Mouse (Mus musculus) left cerebral cortex, postnatal 10 days (tissue): ENCODE data around the gene Gyg. TPM values are rescaled to one million over a fixed set of nuclear protein-coding genes. Genes with fewer than 3 reads are reported as not detected.

Experiments
- DNase-seq, 2 experiments: peaks; one replicate each; pipeline ENCODE4 v3.0.0; 2021 to 2022; ENCODE audit warnings: low spot score in 2 of 2, mixed read lengths in 1 of 2; ENCODE audit errors: extremely low spot score in 1 of 2
- intact Hi-C: fragments of 180-260 bp; cut with DNase I; formaldehyde crosslinking; loops from one replicate; pipeline ENCODE4 v1.15.1; 2025
- total RNA-seq, 2 experiments: library from RNA; stranded (reverse); gene quantifications; 2 replicates each; pipeline ENCODE4 v1.2.3; 2021

Gyg gene
- 10 to 100 TPM; 49.8 to 49.9 TPM for total RNA-seq

DNA sequence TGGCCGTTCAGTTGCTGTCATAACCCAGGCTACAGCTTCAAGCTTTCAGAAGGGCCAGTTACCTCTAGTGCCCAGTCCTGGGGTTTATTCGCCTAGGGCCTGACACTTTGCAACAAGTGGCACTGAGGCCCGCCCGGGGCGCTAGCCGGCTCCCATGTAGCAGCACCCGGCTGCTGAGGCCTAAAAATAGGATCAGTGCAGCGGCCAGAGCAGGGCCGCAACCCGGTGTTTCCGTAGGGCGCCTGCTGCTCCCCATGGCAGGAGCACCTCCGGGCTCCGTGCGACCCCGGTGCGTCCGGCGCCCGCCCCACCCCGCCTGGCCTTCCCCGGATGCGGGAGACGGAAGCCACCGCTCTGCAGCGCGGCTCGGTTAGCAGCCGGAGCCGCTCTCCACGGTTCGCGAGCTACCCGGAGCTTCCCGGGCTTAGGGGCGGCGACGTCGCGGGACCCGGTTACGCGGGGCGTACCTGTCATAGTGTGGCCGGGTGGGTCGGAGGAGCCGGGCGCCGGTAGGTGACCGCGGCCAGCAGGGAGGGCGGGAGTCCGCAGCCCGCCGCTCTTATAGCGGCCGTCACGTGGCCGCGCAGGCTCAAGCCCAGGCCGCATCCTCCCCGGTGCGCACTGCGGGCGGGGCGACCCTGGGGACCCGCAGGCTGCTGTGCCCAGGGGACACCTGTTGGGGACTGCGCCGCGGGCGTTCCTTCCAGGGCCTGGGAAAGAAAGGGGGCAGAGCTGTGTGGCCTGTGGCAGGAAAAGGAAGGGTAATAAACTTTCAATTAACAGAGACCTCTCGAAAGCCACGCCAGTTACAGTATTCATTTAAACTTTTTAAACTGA, at the start of gene Gyg:
TSS of gene Gyg (minus strand) at position 787 of the 837 bp plus-strand sequence.
- intact Hi-C loops, result no loop called here
- DNase-seq, result peak in 1 of 2 experiments; percentile 67

DNA sequence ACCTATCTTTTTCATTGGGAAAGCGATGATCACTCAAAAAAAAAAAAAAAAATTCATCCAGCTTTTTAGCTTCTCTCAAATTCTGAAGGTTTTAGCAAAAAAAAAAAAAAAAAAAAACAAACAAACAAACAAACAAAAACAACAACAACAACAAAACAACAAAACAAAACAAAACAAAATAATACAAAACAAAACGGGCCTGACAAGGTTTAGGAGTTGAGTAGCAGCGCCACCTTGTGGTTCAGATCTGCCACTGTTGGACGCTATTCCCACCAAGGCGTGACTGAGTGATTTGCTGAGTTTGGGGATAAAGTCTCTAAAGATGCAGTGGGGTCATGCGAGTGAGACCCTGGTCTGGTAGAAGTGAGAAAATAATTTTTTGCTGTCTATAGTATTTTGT, 43.8 kb upstream of the Gyg start:
- peak; percentile 16 to 53 for DNase-seq
- intact Hi-C loops, result loop anchor here (2.0 kb wide), 1 partner anchor 296 kb away; no protein-coding TSS in a partner anchor

DNA sequence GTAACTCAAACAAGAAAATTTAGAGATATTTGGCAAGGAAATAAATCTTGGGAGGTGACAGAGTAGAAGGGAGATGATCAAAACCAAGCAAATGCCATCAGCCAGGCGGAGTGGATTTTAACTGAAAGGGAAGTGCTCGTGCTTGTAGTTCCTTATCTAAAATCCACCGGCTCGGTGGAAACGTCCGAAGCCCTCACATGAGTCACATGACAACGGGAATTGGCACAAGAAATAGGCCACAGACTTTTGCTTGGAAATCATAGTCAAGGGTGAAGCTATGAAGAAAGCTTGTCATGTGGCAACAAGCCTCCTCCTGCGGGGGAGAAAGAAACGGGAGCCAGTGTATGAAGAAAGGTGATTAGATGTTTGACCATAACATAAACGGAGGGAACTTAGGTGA, 42.8 kb upstream of the Gyg start:
- DNase-seq, result no peak
- intact Hi-C loops, result loop anchor here (2.0 kb wide), 1 partner anchor 295 kb away; no protein-coding TSS in a partner anchor

DNA sequence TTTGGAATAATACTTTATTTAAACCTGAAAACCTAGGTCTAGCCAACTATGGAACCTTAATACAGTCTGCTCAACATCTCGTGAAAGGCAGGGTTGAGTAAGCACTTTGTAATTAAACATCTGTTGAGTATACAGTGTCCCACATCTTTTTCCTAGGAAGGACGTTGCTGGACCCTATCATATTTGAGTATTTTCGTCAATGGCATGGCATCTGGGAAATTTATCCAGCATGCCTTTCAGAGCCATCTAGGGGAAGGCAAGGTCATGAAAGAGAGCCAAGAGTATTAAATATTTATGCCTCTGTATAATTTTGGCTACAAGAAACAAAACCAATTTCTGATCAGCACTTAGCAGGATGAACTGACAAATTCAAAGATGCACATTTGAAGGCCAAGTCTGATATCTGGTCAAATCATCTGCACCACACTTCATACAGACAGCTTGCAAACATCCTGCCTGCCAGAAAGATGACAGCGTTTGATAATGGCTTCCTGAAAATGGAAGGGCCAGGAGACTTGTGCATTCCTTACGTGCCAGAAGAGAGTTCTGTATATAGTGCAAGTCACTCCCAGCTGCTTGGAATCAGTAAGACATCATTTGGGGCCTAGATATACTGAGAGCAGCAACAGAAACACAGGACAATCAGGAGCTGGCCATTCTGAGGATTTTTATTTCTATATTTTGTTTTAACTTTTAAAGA, 34.0 kb upstream of the Gyg start:
- no peak for DNase-seq
- intact Hi-C loops, result no loop called here

DNA sequence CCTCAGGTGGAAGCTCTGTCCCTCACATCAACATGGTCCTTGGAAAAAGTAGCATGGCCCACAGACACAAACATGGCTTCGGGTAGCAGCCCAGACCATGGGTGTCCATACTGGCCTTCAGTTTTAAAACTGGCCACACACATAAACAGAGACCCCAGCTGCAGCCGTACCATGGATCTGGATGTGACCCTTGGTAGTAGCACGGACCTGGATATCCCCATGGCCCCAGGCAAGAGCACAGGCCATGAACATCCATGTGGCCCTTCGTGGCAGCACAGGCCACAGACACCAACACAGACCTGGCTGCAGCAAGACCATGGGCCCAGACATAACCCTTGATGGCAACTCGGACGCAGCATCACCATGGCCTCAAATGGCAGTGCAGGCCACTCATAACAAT, 17.3 kb upstream of the Gyg start:
- no peak for DNase-seq
- intact Hi-C loops, result no loop called here

DNA sequence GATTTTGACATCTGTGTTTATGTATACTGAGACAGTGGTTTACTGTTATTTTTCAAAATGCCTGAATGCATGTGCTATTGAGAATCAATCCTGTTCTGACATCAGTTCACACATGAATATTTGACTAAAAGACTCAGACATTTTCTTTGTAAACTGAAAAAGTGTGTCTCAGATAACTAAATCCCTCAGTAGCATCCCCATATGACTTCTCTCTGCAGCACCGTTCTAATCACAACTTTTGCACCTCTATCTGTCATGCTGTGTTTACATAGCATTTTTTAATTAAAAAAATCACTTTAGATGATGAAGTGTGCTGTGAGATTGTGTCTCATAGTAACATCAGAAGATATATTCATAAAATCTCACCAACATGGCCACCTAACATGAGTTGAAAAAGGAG, 12.4 kb upstream of the Gyg start:
- DNase-seq, result no peak
- intact Hi-C loops, result no loop called here

DNA sequence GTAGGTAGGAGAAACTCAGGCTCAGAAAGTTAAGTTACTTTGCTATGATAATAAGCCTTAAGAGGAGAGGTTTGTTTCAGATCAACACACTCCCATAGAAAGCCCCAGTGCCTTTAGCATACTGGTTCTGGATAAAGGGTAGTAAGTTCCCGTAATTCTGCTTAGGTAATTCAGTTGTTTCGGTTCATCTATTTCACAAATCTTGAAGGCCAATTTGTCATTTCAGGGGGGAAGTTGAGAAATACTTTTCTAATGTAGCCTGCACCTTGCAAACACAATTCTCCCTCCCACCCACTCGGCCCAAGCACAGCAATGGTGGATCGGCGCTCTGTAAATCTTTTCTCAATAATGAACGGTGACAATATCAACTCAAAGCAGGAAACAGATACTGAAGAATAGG, 359 bp upstream of the Gyg start:
- DNase-seq, result no peak
- intact Hi-C loops, result no loop called here

DNA sequence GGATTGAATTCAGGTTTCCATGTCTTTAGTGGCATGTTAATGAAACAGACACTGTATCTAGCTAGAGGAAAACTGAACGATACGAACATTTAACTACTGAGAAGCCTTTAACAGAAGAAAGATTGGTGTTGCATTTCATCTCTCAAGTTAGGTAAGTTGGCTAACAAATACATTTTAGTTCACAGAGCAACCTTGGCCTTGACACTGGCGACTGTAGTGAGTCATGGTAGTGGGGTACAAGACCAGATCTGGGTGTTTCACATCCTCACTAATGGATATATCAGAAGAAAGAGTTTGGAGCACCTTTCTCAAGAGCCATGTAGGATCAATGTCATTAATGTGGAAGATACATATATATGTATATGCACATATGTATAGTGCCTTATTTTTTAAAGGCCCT, 3.5 kb downstream of the Gyg start:
- no peak for DNase-seq
- intact Hi-C loops, result no loop called here

DNA sequence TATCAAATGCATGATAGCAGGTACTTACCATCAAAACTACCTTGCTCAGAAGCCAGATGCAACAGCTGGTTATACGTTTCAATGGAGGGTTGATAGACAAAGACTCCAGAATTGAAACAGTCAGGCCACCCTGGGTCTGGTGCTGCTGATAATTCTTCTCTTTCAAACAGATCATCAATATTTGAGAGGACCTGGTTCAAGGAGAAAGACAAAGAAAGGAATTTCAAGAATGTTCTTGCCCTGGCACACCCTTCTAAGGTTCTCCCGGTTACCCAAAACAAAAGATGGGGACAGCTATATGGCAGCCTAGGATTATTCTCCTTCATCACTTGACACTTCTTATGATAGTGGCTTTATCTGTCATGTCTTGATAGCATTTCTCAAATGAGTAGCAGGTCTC, 4.6 kb downstream of the Gyg start:
- intact Hi-C loops, result no loop called here

DNA sequence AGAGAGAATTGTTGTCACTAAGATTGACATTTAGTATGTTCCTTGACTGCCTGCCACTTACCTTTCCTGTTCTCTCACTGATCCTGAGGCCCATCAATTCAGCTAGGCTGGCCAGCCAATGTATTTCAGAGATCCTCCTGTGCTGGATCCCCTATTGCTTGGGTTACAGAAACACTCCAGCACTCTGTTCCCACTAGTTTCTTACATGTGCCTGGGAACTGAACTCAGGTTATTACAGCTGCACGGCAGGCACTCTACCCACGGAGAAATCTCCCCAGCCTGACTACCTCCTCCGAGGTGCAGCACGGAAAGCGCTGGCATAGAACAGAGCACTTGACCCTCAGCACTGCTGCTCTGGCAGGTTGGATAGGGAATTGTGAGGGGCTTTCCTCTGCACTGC, 7.5 kb downstream of the Gyg start:
- no peak for DNase-seq
- intact Hi-C loops, result no loop called here

More for the DNA sequence above, 4.6 kb downstream of the Gyg start:
- DNase-seq, result no peak

DNA sequence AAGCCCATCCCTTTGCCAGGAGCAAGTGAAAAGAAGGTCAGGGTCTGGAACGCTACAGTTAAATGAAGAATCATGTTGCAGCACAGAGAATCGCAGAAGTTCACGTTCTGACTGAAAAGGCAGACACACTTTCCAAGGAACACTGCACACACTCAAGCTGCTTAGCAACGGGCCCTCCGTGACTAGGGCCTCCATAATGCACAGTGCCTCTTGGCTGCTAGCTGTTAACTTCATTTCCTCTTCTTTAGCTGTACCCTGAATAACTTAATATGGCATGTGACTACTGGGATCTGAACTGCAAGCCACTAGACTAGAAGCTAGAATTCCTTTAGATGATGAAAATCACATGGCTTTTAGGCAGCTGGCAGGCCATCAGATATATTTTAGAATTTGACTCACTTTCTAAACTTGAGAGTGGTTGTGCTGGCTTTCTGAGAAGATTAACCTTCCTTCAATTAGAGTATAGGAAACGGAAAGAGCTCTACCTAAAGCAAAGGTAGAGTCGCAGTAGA, 8.2 kb downstream of the Gyg start:
- no peak for DNase-seq
- intact Hi-C loops, result no loop called here

DNA sequence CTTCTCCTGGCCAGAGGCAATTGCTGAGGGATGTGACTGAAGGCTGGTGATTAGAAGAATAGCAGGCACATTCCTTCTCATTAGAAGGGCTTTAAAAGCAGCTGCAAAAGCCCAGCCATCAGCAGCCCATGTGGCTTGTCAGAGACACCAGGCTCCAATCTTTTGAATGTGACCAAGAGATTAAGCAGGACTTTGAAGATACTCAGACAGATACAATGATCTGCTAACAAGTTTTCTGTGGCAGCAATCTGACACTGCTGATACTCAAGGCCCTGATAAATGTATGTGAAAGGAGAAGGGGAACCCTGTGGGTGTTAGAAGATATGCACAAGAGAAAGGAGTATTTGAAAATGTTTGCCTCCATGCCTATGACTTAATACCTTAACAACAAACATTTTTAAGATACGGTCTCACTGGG, 9.4 kb downstream of the Gyg start:
- intact Hi-C loops, result no loop called here
- DNase-seq, result no peak

DNA sequence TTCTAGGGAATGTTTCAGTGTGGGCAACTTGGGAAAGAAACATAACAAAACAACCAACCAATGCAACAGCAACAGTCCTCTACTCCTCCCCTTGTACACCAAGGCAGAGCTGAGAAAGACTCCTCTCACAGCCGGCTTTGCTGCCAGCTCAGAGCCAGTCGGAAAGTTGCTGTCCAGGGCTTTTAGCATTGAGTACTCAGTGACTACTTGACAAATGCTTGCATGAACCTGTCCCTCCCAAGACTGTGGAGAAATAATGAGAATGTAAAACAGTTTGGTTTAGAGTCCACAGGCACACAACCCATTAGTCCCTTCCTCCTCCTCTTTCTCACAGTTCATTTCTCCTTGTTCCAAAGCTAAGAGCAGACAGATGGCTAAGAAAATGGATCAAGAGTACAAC, 10.7 kb downstream of the Gyg start:
- DNase-seq, result no peak
- intact Hi-C loops, result no loop called here

DNA sequence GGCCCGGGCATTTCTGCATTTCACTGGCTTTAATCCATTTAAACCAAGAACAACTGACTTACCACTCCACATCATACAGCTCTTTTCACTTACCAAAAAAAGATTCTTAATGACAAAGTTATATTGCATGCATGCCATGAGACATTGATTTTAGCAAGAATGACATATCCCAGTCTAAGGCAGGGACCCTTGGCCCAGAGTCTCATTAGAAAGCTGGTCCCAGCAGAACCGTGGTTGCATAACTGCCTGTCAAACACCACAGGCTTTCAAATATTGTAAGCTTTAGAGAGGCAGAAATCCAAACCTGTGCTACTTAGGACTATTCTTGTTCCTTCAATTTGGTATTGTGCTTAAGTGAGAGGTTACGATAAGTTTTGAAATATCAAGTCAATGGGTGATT, 11.4 kb downstream of the Gyg start:
- no peak for DNase-seq
- intact Hi-C loops, result no loop called here

DNA sequence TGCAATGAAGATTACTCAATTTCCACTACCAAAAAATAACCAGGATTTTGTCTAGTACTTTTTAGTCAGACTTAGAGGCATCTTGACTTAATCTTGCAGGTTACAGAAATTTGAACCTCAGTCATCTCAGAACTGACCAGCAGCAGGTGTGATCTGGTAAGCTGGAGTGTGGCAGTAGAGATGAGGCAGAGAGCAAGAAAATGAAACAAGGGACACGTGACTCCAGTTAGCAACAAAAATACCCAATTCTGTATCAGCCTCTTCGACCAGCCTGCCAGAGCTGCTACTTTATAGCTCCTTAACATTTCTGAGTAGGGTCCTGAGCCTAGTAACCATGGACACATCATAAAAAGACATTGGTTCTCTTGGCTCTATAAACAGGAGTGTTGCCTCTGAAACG, 12.5 kb downstream of the Gyg start:
- intact Hi-C loops, result no loop called here
- no peak for DNase-seq

DNA sequence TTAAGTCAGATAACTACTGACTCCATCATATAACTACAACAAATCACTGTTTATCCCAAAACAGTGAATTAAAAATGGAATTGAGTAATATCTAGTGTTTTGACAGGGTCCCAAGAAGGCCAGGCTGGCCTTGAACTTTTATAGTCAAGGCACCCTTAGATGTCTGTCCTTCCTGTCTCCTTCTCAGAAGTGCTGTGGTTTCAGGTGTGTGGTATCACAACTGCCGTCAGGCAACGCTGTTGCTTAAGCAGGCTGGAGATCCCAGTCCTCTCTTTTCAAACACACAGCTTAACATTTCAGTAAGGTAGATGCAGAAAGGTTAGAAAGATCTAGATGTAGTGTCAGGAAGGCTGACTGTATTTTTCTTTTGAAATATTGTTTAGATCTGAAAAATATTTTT, 13.0 kb downstream of the Gyg start:
- no peak for DNase-seq
- intact Hi-C loops, result no loop called here

DNA sequence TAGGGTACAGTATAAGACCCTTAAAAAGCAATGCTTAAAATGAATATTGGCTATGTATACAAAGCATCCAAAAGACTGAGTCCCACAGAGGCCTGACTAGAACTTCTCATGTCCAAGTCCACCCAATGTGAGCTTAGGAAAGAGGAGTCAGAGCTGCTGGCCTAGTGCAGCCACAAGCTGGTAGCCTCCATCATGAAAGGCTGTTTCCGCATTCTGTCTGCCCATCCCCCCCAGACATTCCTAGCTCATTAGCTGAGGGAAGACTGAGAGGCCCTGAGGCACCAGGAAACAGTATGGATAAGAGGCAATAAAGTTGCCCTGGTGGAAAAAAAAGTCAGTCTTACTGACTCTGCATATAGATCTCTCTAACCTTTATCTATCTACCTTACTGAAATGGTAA, 13.4 kb downstream of the Gyg start:
- no peak for DNase-seq
- intact Hi-C loops, result no loop called here

DNA sequence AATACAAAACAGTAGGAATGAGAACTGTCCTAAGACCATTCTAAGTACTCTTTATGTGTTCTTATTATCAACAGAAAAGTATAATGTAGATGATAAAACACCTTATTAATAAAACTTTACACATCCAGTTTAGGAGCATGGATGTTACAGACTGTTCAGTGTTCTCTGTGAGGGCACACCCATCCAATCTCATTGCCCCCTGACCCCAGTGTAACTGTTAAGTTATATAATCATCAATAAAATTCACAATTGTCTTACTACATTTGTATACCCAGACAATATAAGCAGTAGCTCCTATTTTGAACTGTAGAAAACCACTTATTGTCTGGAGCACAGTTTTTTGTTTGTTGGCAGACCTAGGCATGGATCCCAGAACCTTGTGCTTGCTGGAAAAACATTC, 13.9 kb downstream of the Gyg start:
- intact Hi-C loops, result no loop called here
- DNase-seq, result no peak

DNA sequence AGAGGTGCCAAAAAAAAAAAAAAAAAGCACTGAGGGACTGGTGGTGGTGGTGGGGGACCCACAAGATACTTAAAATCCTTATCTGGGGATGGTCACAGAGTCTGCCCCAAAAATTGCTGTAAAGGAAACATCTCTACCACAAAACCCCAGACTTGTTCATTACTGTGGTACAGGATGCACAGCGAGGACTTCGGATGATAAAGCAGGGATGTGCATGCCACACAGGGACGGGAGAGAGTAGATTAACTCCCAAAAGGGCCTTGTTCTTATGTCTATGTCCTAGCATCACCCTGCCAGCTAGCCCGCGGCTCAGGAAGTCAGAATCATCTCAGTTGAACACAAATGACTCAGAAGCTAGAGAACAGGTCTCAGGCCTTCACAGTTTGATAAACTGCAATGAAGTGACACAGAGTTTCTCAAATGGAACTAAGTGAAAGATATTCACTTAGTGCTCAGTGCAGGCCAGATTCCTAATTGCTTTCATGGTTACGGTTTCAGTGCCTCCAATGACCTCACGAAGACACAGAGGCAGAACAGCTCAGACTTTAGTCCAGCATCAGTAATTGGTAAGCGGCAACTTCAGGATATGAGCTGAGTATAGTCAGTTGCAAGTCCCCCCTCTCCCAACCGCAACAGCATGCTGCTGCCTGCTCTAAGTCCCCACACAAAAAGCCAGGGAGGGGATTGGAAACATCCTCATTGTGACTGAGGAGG, 18.1 kb downstream of the Gyg start:
- intact Hi-C loops, result no loop called here

DNA sequence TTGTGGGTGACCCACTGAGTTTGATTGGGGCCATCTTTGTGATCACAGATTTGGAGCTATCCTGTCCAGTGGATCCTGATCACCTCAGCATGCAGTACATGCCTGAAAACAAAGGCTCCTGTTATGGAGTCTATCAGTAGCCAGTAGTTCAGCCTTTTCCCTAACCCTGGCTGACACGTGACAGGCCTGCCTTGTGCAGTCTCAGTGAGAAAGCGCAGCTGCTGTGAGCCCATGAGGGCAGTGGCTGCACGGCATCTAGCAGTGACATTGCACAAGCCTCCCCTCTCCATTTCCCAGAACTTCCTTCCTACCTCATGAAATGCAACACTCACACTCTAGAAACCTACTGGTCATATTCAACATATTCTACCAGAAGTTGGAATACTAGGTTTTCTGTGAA, 20.6 kb downstream of the Gyg start:
- intact Hi-C loops, result no loop called here
- no peak for DNase-seq

More for the DNA sequence above, 18.1 kb downstream of the Gyg start:
- no peak for DNase-seq
